ENCODE assay signal across 9 mouse cellular contexts in genomic region chr12:33280805-33281204, GRCm38 (mm10).
DNase-seq lines count a peak whose midpoint lies in the region; ATAC-seq and TF ChIP-seq lines count a peak whose summit lies in the region.
"Had no signal": no experiment of that assay in that cellular context is flagged by ENCODE, and none has a peak within 500 bp of the region (broad histone marks: within the 10 kb centered on the region; RNA-seq: fewer than 3 reads in every experiment).

No protein-coding gene starts in this region.

- H3K27ac ChIP-seq in kidney, postnatal 0 days, result no peak overlapping the region
- H3K27ac ChIP-seq in kidney, embryonic 16.5 days (ENCODE audit: low read length), result no peak overlapping the region
- H3K27ac ChIP-seq in MEL (ENCODE audit: control insufficient read depth, low read depth, low read length), result no peak overlapping the region
- no peak overlapping the region for H3K27ac ChIP-seq in liver, adult 2 months (replicated peaks; ENCODE audit: insufficient read depth, low read depth, low read length)
- H3K27ac ChIP-seq: liver, embryonic 15.5 days had no signal

- no peak for TF ChIP-seq EP300 in MEL (IDR thresholded peaks at IDR 0.05; ENCODE audit: low read depth in 1 of 2, low read length in 2 of 2)

- TF ChIP-seq CTCF in kidney, postnatal 0 days (IDR thresholded peaks at IDR 0.05; ENCODE audit: low read depth), result peak; percentile 92
- TF ChIP-seq CTCF in MEL (IDR thresholded peaks at IDR 0.05 in 2 of 3, conservative IDR thresholded peaks at IDR 0.05 in 1 of 3; ENCODE audit: control insufficient read depth in 1 of 3, insufficient read depth in 1 of 3, low read depth in 2 of 3, low read length in 3 of 3, poor library complexity in 1 of 3, severe bottlenecking in 1 of 3), result peak; percentile 84 to 98 (median 95)
- TF ChIP-seq CTCF in liver, adult 2 months (IDR thresholded peaks at IDR 0.05; ENCODE audit: low read depth, low read length), result peak; percentile 87

- H3K4me1 ChIP-seq in kidney, postnatal 0 days (replicated peaks; ENCODE audit: insufficient read depth, low read length), result peaks cover 8% of the 10 kb centered on the region; the same call in 1 of the 2 replicates
- H3K4me1 ChIP-seq in kidney, embryonic 16.5 days (ENCODE audit: insufficient read depth, low read length), result peaks cover 10% of the 10 kb centered on the region
- H3K4me1 ChIP-seq in MEL (ENCODE audit: control insufficient read depth in 1 of 2, insufficient read depth in 2 of 2, low read length in 2 of 2), result no peaks in the 10 kb centered on the region; a peak in 2 of 4 replicates
- peaks cover 8% of the 10 kb centered on the region for H3K4me1 ChIP-seq in liver, adult 2 months (ENCODE audit: control insufficient read depth, insufficient read depth, low read length)

- peak; percentile 64 for DNase-seq in kidney, postnatal 0 days (ENCODE audit: low spot score)
- DNase-seq in MEL (ENCODE audit: low read depth, low spot score), result peak; percentile 77
- peak; percentile 61 for DNase-seq in cerebellum, adult 8-10 months
- DNase-seq in forelimb bud, embryonic 11.5 days (ENCODE audit: low read depth, low spot score), result peak; percentile 67
- DNase-seq in liver, adult 2 months (ENCODE audit: extremely low read depth, low read depth, low spot score), result peak; percentile 34
- DNase-seq in thymus, postnatal 4 days, result peak; percentile 92

- no peak overlapping the region for H3K4me3 ChIP-seq in kidney, postnatal 0 days (replicated peaks; ENCODE audit: low read depth, low read length)
- no peak overlapping the region for H3K4me3 ChIP-seq in kidney, embryonic 16.5 days (ENCODE audit: low read length)
- H3K4me3 ChIP-seq in MEL (ENCODE audit: control insufficient read depth in 1 of 2, insufficient read depth in 1 of 2, low read depth in 2 of 2, low read length in 2 of 2), result no peak overlapping the region
- H3K4me3 ChIP-seq in liver, adult 2 months (ENCODE audit: insufficient read depth, low read depth, low read length), result no peak overlapping the region
- H3K4me3 ChIP-seq: liver, embryonic 15.5 days had no signal

- H3K9ac ChIP-seq in kidney, postnatal 0 days (ENCODE audit: low read depth, low read length), result no peak overlapping the region
- no peak overlapping the region for H3K9ac ChIP-seq in kidney, embryonic 16.5 days (replicated peaks; ENCODE audit: low read length)
- no peak overlapping the region for H3K9ac ChIP-seq in MEL (ENCODE audit: control insufficient read depth, low read depth, low read length, poor library complexity, severe bottlenecking)
- no peak overlapping the region for H3K9ac ChIP-seq in liver, adult 2 months (ENCODE audit: low read depth, low read length)
- H3K9ac ChIP-seq: liver, embryonic 15.5 days had no signal

- no peaks in the 10 kb centered on the region for H3K36me3 ChIP-seq in kidney, postnatal 0 days (ENCODE audit: insufficient read depth, low read length)
- H3K36me3 ChIP-seq in kidney, embryonic 16.5 days (ENCODE audit: insufficient read depth, low read length), result no peaks in the 10 kb centered on the region
- H3K36me3 ChIP-seq in MEL (ENCODE audit: control insufficient read depth in 1 of 2, insufficient read depth in 2 of 2, low read length in 2 of 2), result no peaks in the 10 kb centered on the region
- no peaks in the 10 kb centered on the region for H3K36me3 ChIP-seq in liver, adult 2 months (ENCODE audit: control insufficient read depth, insufficient read depth, low read length)
- H3K36me3 ChIP-seq: liver, embryonic 15.5 days had no signal

- no peak overlapping the region for H3K4me2 ChIP-seq in kidney, postnatal 0 days (ENCODE audit: low read length)
- H3K4me2 ChIP-seq in kidney, embryonic 16.5 days (replicated peaks; ENCODE audit: low read depth, low read length), result no peak overlapping the region
- H3K4me2 ChIP-seq: liver, embryonic 15.5 days had no signal

- 37% methylated on average over 2 of the region's 2 CpGs for WGBS in kidney, postnatal 0 days
- 36% methylated on average over 2 of the region's 2 CpGs for WGBS in kidney, embryonic 16.5 days
- WGBS in liver, adult 2 months, result 7% methylated on average over 2 of the region's 2 CpGs

- no peaks in the 10 kb centered on the region for H3K9me3 ChIP-seq in kidney, postnatal 0 days (replicated peaks; ENCODE audit: low read length)
- H3K9me3 ChIP-seq in kidney, embryonic 16.5 days (ENCODE audit: low read length), result no peaks in the 10 kb centered on the region
- H3K9me3 ChIP-seq in MEL (replicated peaks; ENCODE audit: insufficient read depth, low read length), result no peaks in the 10 kb centered on the region
- H3K9me3 ChIP-seq: liver, embryonic 15.5 days had no signal

- no peak for TF ChIP-seq POLR2A in MEL (IDR thresholded peaks at IDR 0.05; ENCODE audit: control insufficient read depth in 1 of 2, insufficient read depth in 1 of 2, low read depth in 1 of 2, low read length in 2 of 2, poor library complexity in 1 of 2)
- TF ChIP-seq POLR2A in liver, adult 2 months (IDR thresholded peaks at IDR 0.05; ENCODE audit: extremely low read depth, insufficient read depth, low read length), result no peak

- no peak for ATAC-seq in kidney, postnatal 0 days (replicated peaks; ENCODE audit: low FRiP score, low read depth)
- no peak for ATAC-seq in kidney, embryonic 16.5 days (ENCODE audit: low FRiP score, low TSS enrichment)
- peak; percentile 62 for ATAC-seq in neutrophil, adult 5-6 weeks (ENCODE audit: extremely low read depth, insufficient number of reproducible peaks, low FRiP score, poor library complexity, severe bottlenecking)

- H3K27me3 ChIP-seq in kidney, postnatal 0 days (ENCODE audit: insufficient read depth, low read length), result no peaks in the 10 kb centered on the region
- H3K27me3 ChIP-seq in kidney, embryonic 16.5 days (ENCODE audit: insufficient read depth, low read length), result no peaks in the 10 kb centered on the region
- H3K27me3 ChIP-seq in MEL (ENCODE audit: control insufficient read depth in 1 of 2, insufficient read depth in 2 of 2, low read length in 2 of 2), result no peaks in the 10 kb centered on the region
- H3K27me3 ChIP-seq in liver, adult 2 months (ENCODE audit: control insufficient read depth, insufficient read depth, low read length), result no peaks in the 10 kb centered on the region
- H3K27me3 ChIP-seq: liver, embryonic 15.5 days had no signal

- peak; percentile 87 for TF ChIP-seq RAD21 in MEL (IDR thresholded peaks at IDR 0.05; ENCODE audit: low read depth, low read length)

- H3K79me2 ChIP-seq in MEL (ENCODE audit: control insufficient read depth, insufficient read depth, low read length, poor library complexity), result no peaks in the 10 kb centered on the region
- H3K79me2 ChIP-seq in liver, adult 2 months (ENCODE audit: control insufficient read depth, insufficient read depth, low read length), result peaks cover 3% of the 10 kb centered on the region; the same call in 1 of the 2 replicates

TF ChIP-seq in MEL, 35 proteins besides CTCF, POLR2A, EP300 and RAD21:
- no peak for TF ChIP-seq MXI1 (IDR thresholded peaks at IDR 0.05; ENCODE audit: low read depth, low read length)
- no peak for TF ChIP-seq TBP (IDR thresholded peaks at IDR 0.05; ENCODE audit: low read depth, low read length)
- no peak for TF ChIP-seq CHD2 (IDR thresholded peaks at IDR 0.05; ENCODE audit: low read length)
- 0 out of 2 replicates have a peak, but pooled peaks have one; percentile 47 for TF ChIP-seq MYC (IDR thresholded peaks at IDR 0.05; ENCODE audit: low read depth, low read length)
- TF ChIP-seq GATA1 (IDR thresholded peaks at IDR 0.05; ENCODE audit: low read depth, low read length), result no peak
- peak; percentile 96 for TF ChIP-seq SMC3 (IDR thresholded peaks at IDR 0.05; ENCODE audit: low read depth, low read length)
- no peak for TF ChIP-seq MAX (IDR thresholded peaks at IDR 0.05; ENCODE audit: low read length)
- TF ChIP-seq ZC3H11A (IDR thresholded peaks at IDR 0.05; ENCODE audit: low read depth, low read length), result peak; percentile 88
- no peak for TF ChIP-seq RCOR1 (IDR thresholded peaks at IDR 0.05; ENCODE audit: low read depth, low read length)
- TF ChIP-seq MAZ (IDR thresholded peaks at IDR 0.05; ENCODE audit: low read depth, low read length), result no peak
- no peak for TF ChIP-seq USF1 (IDR thresholded peaks at IDR 0.05; ENCODE audit: low read depth, low read length)
- TF ChIP-seq ZKSCAN1 (IDR thresholded peaks at IDR 0.05; ENCODE audit: low read depth, low read length), result no peak
- no peak for TF ChIP-seq ZNF384 (IDR thresholded peaks at IDR 0.05; ENCODE audit: low read depth, low read length)
- no peak for TF ChIP-seq HCFC1 (IDR thresholded peaks at IDR 0.05; ENCODE audit: low read depth, low read length)

Comparison
In these comparisons a context has a peak if more than half of its experiments do, and no peak if none do; other contexts are left out.
1. DNase-seq: peak in every context shown above with its lines; median percentile 92 in thymus, postnatal 4 days; 77 in MEL; 67 in forelimb bud, embryonic 11.5 days; 64 in kidney, postnatal 0 days; 61 in cerebellum, adult 8-10 months; 34 in liver, adult 2 months.